Comparison of ENCODE assay signal across 21 mouse cellular contexts in the genomic region with DNA sequence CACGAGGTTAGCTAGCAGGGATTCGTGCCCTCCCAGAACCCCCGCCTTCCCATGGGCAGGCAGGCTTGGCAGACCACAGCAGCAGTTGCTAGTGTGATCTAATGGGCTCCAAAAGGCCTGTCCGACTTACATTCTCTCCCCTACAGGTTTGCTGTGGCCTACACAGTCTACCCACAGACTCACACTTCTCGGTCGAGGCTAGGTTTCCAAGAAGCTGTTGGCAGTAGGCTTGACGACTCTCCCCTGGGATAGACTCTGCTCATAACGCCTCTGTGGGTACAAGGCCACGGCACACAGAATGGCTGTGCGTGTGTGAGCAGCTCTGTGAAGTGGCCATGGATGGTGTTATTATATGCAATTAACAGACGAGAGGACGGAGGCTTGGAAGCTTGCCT. TPM values are rescaled to one million over a fixed set of nuclear protein-coding genes. Genes with fewer than 3 reads are reported as not detected.
DNase-seq lines count a peak whose midpoint lies in the region; ATAC-seq and TF ChIP-seq lines count a peak whose summit lies in the region.
"Had no signal": no experiment of that assay in that cellular context is flagged by ENCODE, and none has a peak within 500 bp of the region (broad histone marks: within the 10 kb centered on the region; RNA-seq: fewer than 3 reads in every experiment).

No protein-coding gene starts in this region.

- H3K9me3 ChIP-seq in hindbrain, embryonic 14.5 days (ENCODE audit: control insufficient read depth, low read length) = no peaks in the 10 kb centered on the region
- no peaks in the 10 kb centered on the region for H3K9me3 ChIP-seq in neural tube, embryonic 13.5 days
- H3K9me3 ChIP-seq: embryonic facial prominence, embryonic 10.5 days; G1E had no signal

- H3K36me3 ChIP-seq in hindbrain, embryonic 14.5 days (replicated peaks; ENCODE audit: control insufficient read depth, insufficient read depth) = no peaks in the 10 kb centered on the region
- no peaks in the 10 kb centered on the region for H3K36me3 ChIP-seq in neural tube, embryonic 13.5 days
- H3K36me3 ChIP-seq: embryonic facial prominence, embryonic 10.5 days; G1E had no signal

- DNase-seq in cerebellum, adult 2 months = no peak
- DNase-seq in cerebellum, postnatal 4 days (ENCODE audit: low spot score in 2 of 2) = no peak
- peak; percentile 33 to 58 for DNase-seq in left cerebral cortex, postnatal 25 days (ENCODE audit: low spot score in 2 of 2)
- no peak for DNase-seq in left cerebral cortex, adult 11 months (ENCODE audit: low spot score)
- no peak for DNase-seq in hindbrain, embryonic 14.5 days (ENCODE audit: low spot score)
- DNase-seq in cerebellum, adult 9-10 months = no peak
- no peak for DNase-seq in heart, postnatal 4 days
- DNase-seq: gastrocnemius, postnatal 36 days; heart, postnatal 14 days; lung, adult 18-20 months; lung, postnatal 36 days; retina, postnatal 1 day; thymus, postnatal 36 days had no signal

- no peak for ATAC-seq in hindbrain, embryonic 14.5 days (ENCODE audit: low FRiP score)
- ATAC-seq in neural tube, embryonic 13.5 days (ENCODE audit: low read depth) = no peak
- ATAC-seq: CD4-positive, CD25-positive, alpha-beta regulatory T cell, adult 4 months; intestine, embryonic 16.5 days had no signal

- H3K9ac ChIP-seq in hindbrain, embryonic 14.5 days = no peak overlapping the region
- peak overlapping the region; percentile 87 for H3K9ac ChIP-seq in neural tube, embryonic 13.5 days

- TF ChIP-seq POLR2A in cerebellum, adult 2 months (IDR thresholded peaks at IDR 0.05; ENCODE audit: borderline replicate concordance, insufficient read depth, low read length) = no peak; the same call in 1 of the 2 replicates

- H3K4me2 ChIP-seq in hindbrain, embryonic 14.5 days (replicated peaks) = peak overlapping the region; percentile 59
- peak overlapping the region; percentile 65 for H3K4me2 ChIP-seq in neural tube, embryonic 13.5 days
- H3K4me2 ChIP-seq: heart, embryonic 11.5 days had no signal

- peak overlapping the region; percentile 95 for H3K4me3 ChIP-seq in cerebellum, adult 2 months (replicated peaks; ENCODE audit: insufficient read depth, low read depth, low read length)
- peak overlapping the region; percentile 61 for H3K4me3 ChIP-seq in hindbrain, embryonic 14.5 days (replicated peaks; ENCODE audit: low read length)
- H3K4me3 ChIP-seq in neural tube, embryonic 13.5 days = peak overlapping the region; percentile 63
- H3K4me3 ChIP-seq: embryonic facial prominence, embryonic 10.5 days had no signal

- peak overlapping the region; percentile 90 for H3K27ac ChIP-seq in cerebellum, adult 2 months (ENCODE audit: insufficient read depth, low read length)
- no peak overlapping the region for H3K27ac ChIP-seq in hindbrain, embryonic 14.5 days
- H3K27ac ChIP-seq in neural tube, embryonic 13.5 days (replicated peaks) = peak overlapping the region; percentile 89
- H3K27ac ChIP-seq: embryonic facial prominence, embryonic 10.5 days had no signal

- H3K27me3 ChIP-seq in cerebellum, adult 2 months (ENCODE audit: control insufficient read depth, insufficient read depth, low read length) = no peaks in the 10 kb centered on the region
- H3K27me3 ChIP-seq in hindbrain, embryonic 14.5 days (ENCODE audit: control insufficient read depth, insufficient read depth, low read length) = peaks cover 7% of the 10 kb centered on the region; the same call in 1 of the 2 replicates
- H3K27me3 ChIP-seq in neural tube, embryonic 13.5 days = peaks cover 22% of the 10 kb centered on the region; the same call in 1 of the 2 replicates

- 9% methylated on average over 12 of the region's 12 CpGs for whole genome bisulfite sequencing in cerebellum, adult 2 months
- WGBS in hindbrain, embryonic 14.5 days = 67% methylated on average over 12 of the region's 12 CpGs
- WGBS in neural tube, embryonic 13.5 days = 67% methylated on average over 12 of the region's 12 CpGs

- intact Hi-C loops in left cerebral cortex, postnatal 25 days (cut with DNase I) = loop anchor here (2.0 to 10.0 kb wide), 4 partner anchors 18 to 1188 kb away; partner anchors contain the start of gene Cnnm1

- peaks cover 33% of the 10 kb centered on the region for H3K4me1 ChIP-seq in cerebellum, adult 2 months (ENCODE audit: control insufficient read depth, insufficient read depth, low read length)
- peaks cover 31% of the 10 kb centered on the region for H3K4me1 ChIP-seq in hindbrain, embryonic 14.5 days (replicated peaks; ENCODE audit: control insufficient read depth, insufficient read depth, low read length)
- peaks cover 42% of the 10 kb centered on the region for H3K4me1 ChIP-seq in neural tube, embryonic 13.5 days (replicated peaks)

- TF ChIP-seq CTCF in cerebellum, adult 2 months (IDR thresholded peaks at IDR 0.05; ENCODE audit: borderline replicate concordance, insufficient read depth, low read depth, low read length) = no peak

RNA-seq across cellular contexts. Expression of gene Golga7b, which starts 9.9 kb away (rescaled TPM):
- polyA plus RNA-seq in cerebellum, adult 2 months (2012; rRNA removed) = 90.4 and 98.9 TPM in 2 replicates
- 100 to 1,000 TPM; 130 to 140 TPM for total RNA-seq in left cerebral cortex, postnatal 25 days (2021)
- 44.1 and 46.8 TPM in 2 replicates for polyA plus RNA-seq in hindbrain, embryonic 14.5 days (2014; fragmentation: Nextera tagmentation; extraction: Ambion mirVana)
- polyA plus RNA-seq in neural tube, embryonic 13.5 days (2015; fragmentation: Nextera tagmentation; extraction: Ambion mirVana) = 42.3 and 48.7 TPM in 2 replicates
- under 1 TPM; 0.45 to 0.54 TPM for total RNA-seq in heart, postnatal 4 days (2021)
- total RNA-seq: liver, adult 2 months; neutrophil, adult 5-6 weeks had no signal
- polyA plus RNA-seq: G1E; liver, adult 2 months had no signal

RNA-seq across cellular contexts. Expression of gene Sfrp5, which starts 55.2 kb away (rescaled TPM):
- polyA plus RNA-seq in cerebellum, adult 2 months (2012; rRNA removed) = 12.7 and 15.3 TPM in 2 replicates
- 1 to 10 TPM in 1 of 2 experiments, under 1 TPM in 1; 0.62 to 1.3 TPM for total RNA-seq in left cerebral cortex, postnatal 25 days (2021)
- 2.8 and 2.9 TPM in 2 replicates for polyA plus RNA-seq in hindbrain, embryonic 14.5 days (2014; fragmentation: Nextera tagmentation; extraction: Ambion mirVana)
- 20.0 and 26.8 TPM in 2 replicates for polyA plus RNA-seq in neural tube, embryonic 13.5 days (2015; fragmentation: Nextera tagmentation; extraction: Ambion mirVana)
- 1 to 10 TPM in 1 of 2 experiments, under 1 TPM in 1; 0.54 to 1.3 TPM for total RNA-seq in heart, postnatal 4 days (2021)
- total RNA-seq: G1E; liver, adult 2 months; neutrophil, adult 5-6 weeks had no signal
- polyA plus RNA-seq: CD4-positive, CD25-positive, alpha-beta regulatory T cell, adult 4 months; G1E; liver, adult 2 months had no signal

Comparison
In these comparisons a context has a peak if more than half of its experiments do, and no peak if none do; other contexts are left out.
1. DNase-seq: peak in left cerebral cortex, postnatal 25 days (2 of 2); none in cerebellum, adult 2 months (0 of 2), cerebellum, postnatal 4 days (0 of 2), left cerebral cortex, adult 11 months (single experiment), hindbrain, embryonic 14.5 days (single experiment), cerebellum, adult 9-10 months (single experiment) and heart, postnatal 4 days (single experiment).
2. Peak in every context shown above with its lines, with median percentiles within 50 percentile points of each other: H3K4me3 ChIP-seq.